Mouse (Mus musculus) lung, embryonic 14.5 days (tissue): ENCODE data around the gene Nrip3. TPM values are rescaled to one million over a fixed set of nuclear protein-coding genes. Genes with fewer than 3 reads are reported as not detected.
A peak's percentile ranks its signal among the peaks of the same experiment; 100 is the strongest.

Source experiments
- ATAC-seq: fragments of 200-750 bp; cut with Nextera tagmentation; 2 replicates; pipeline ENCODE4 v1.8.0; 2017; ENCODE audit warnings: mild to moderate bottlenecking, moderate TSS enrichment, moderate library complexity; ENCODE audit not compliant: insufficient read depth
- DNase-seq: peaks from one replicate; pipeline ENCODE4 v3.0.0-alpha.2; 2015
- H3K27ac ChIP-seq: fragments of 300-500 bp; sonication (generic); 2 replicates; pipeline ENCODE4 v1.5.1; 2014; ENCODE audit warnings: low read depth, mild to moderate bottlenecking, moderate library complexity
- H3K27me3 ChIP-seq: fragments of 300-500 bp; sonication (generic); 2 replicates; pipeline ENCODE4 v1.6.1; 2014; ENCODE audit warnings: low read length, control low read depth; ENCODE audit not compliant: insufficient read depth
- H3K36me3 ChIP-seq: fragments of 300-500 bp; sonication (generic); 2 replicates; pipeline ENCODE4 v1.6.1; 2014; ENCODE audit warnings: control low read depth; ENCODE audit not compliant: insufficient read depth
- H3K4me1 ChIP-seq: fragments of 300-500 bp; sonication (generic); 2 replicates; pipeline ENCODE4 v1.6.1; 2014; ENCODE audit warnings: antibody characterized with exemption, control low read depth; ENCODE audit not compliant: insufficient read depth
- H3K4me2 ChIP-seq: fragments of 300-500 bp; sonication (generic); 2 replicates; pipeline ENCODE4 v1.6.1; 2014; ENCODE audit warnings: mild to moderate bottlenecking
- H3K4me3 ChIP-seq: fragments of 300-500 bp; sonication (generic); 2 replicates; pipeline ENCODE4 v1.5.1; 2014; ENCODE audit warnings: low read depth, low read length
- H3K9ac ChIP-seq: fragments of 300-500 bp; sonication (generic); 2 replicates; pipeline ENCODE4 v1.6.1; 2014
- H3K9me3 ChIP-seq: fragments of 300-500 bp; sonication (generic); 2 replicates; pipeline ENCODE4 v1.6.1; 2016; ENCODE audit warnings: low read depth, low read length, control low read depth
- CTCF ChIP-seq: IDR thresholded peaks from 2 replicates; pipeline ENCODE4 v1.5.1; 2016; ENCODE audit warnings: antibody characterized with exemption, low read depth
- WGBS: fragments of 180-500 bp; shearing (Covaris S2); extraction: QIAGEN DNeasy Blood & Tissue Kit; methylation state at CpG from one replicate; pipeline ENCODE4 v1.1.7; 2014; 5-methylcytosine and 5-hydroxymethylcytosine counted together
- polyA plus RNA-seq: library from polyadenylated mRNA; unstranded; fragments of >200 nt; fragmentation: Nextera tagmentation; extraction: Ambion mirVana; gene quantifications from 2 replicates; pipeline ENCODE4 v1.2.1, GENCODE M21; 2014

Gene Nrip3
- polyA plus RNA-seq, 1 experiment from 2014 or later, result 0.72 TPM

GRCm38 (mm10) chr7:109807616-109808485 is 26.0 kb upstream of the Nrip3 start:
- DNase-seq (no peak), ATAC-seq (no peak)
- Histone ChIP-seq H3K9ac (no peak overlapping the region), H3K4me3 (no peak overlapping the region), H3K36me3 (no peaks in the 10 kb centered on the region), H3K4me1 (no peaks in the 10 kb centered on the region), H3K27ac (no peak overlapping the region), H3K9me3 (no peaks in the 10 kb centered on the region), H3K27me3 (no peaks in the 10 kb centered on the region), H3K4me2 (no peak overlapping the region)
- WGBS, result 76% methylated on average over 8 of the region's 8 CpGs
- no peak for TF ChIP-seq CTCF

GRCm38 (mm10) chr7:109804843-109805242 is 23.0 kb upstream of the Nrip3 start:
- Histone ChIP-seq H3K9ac (no peak overlapping the region), H3K36me3 (no peaks in the 10 kb centered on the region), H3K9me3 (no peaks in the 10 kb centered on the region), H3K4me2 (no peak overlapping the region), H3K27ac (no peak overlapping the region), H3K4me3 (no peak overlapping the region), H3K4me1 (no peaks in the 10 kb centered on the region), H3K27me3 (no peaks in the 10 kb centered on the region)
- peak; percentile 57 for DNase-seq
- 52% methylated on average over 6 of the region's 6 CpGs for WGBS
- peak; percentile 62 for TF ChIP-seq CTCF
- no peak for ATAC-seq

DNA sequence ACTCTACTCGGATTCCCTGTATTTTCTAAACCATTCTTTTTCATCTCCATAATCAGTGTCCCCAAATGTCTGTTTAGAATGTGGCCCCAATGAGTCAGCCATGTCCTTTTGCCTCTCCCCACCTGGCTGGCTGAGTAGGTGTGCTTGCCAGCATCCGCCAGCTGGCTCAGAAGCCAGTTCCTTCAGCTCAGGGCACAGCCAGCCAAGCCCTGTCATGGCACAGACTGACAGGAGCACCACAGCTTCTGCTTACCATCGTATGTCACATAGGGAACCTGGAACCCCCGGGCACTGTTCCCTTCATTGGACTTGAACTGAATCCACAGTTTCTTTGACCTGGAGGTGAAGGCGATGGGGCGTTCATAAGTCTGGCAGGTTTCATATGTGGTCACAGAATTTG is 22.5 kb upstream of the Nrip3 start:
- H3K27me3 ChIP-seq, result no peaks in the 10 kb centered on the region
- no peak for TF ChIP-seq CTCF
- H3K4me2 ChIP-seq, result no peak overlapping the region
- H3K9me3 ChIP-seq, result no peaks in the 10 kb centered on the region
- no peak overlapping the region for H3K4me3 ChIP-seq
- no peak for DNase-seq
- H3K4me1 ChIP-seq, result no peaks in the 10 kb centered on the region
- H3K9ac ChIP-seq, result no peak overlapping the region
- no peaks in the 10 kb centered on the region for H3K36me3 ChIP-seq
- 77% methylated on average over 6 of the region's 6 CpGs for WGBS
- ATAC-seq, result no peak
- H3K27ac ChIP-seq, result no peak overlapping the region

DNA sequence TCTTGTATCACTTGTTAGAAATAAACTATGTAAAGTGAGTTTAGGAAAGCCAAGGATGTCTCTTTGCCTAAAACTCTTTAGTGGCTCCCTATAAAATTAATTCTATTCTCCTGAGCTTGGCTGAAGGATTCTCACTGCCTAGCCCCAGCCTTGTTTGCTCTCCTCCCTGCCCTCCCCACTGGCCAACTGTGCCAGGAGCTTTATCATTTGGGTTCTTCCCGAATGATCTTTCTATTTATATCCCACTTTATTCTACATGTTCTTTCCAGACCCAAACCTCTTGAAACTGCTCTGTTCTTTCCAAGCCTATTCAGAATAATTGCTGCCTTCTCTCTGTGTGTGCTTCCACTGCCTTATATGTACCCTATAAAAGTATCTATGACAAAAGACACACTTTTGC is 21.7 kb upstream of the Nrip3 start:
- ATAC-seq (no peak), DNase-seq (no peak)
- H3K4me3 ChIP-seq, result no peak overlapping the region
- no peak for TF ChIP-seq CTCF
- H3K9ac ChIP-seq, result no peak overlapping the region
- H3K9me3 ChIP-seq, result no peaks in the 10 kb centered on the region
- no peak overlapping the region for H3K27ac ChIP-seq
- H3K36me3 ChIP-seq, result no peaks in the 10 kb centered on the region
- no peaks in the 10 kb centered on the region for H3K4me1 ChIP-seq
- no peaks in the 10 kb centered on the region for H3K27me3 ChIP-seq
- 50% methylated on average over 1 of the region's 1 CpGs for WGBS
- no peak overlapping the region for H3K4me2 ChIP-seq

DNA sequence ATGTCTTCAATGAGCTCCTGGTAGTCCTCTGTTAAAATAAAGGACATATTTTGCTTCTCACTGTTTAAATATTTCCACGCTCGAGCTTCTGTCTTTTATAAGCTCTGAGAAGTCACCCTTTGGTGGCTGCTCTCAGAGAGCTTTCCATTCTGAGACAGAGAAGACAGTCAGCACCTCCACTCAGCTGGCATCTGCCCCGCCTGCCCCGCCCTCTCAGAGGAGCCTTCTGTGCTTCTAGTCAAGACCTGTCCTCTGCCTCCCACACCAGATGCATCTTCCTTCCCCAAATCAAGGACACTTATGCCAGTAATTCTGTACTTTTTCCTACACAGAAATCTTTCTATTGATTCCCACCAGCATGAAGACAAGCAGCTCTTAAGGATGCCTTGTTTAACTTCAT is 18.8 kb upstream of the Nrip3 start:
- H3K9me3 ChIP-seq, result no peaks in the 10 kb centered on the region
- DNase-seq, result no peak
- ATAC-seq, result no peak
- H3K27ac ChIP-seq, result no peak overlapping the region
- no peaks in the 10 kb centered on the region for H3K27me3 ChIP-seq
- 78% methylated on average over 4 of the region's 4 CpGs for WGBS
- no peak overlapping the region for H3K4me3 ChIP-seq
- TF ChIP-seq CTCF, result no peak
- no peak overlapping the region for H3K9ac ChIP-seq
- H3K36me3 ChIP-seq, result no peaks in the 10 kb centered on the region
- H3K4me2 ChIP-seq, result no peak overlapping the region
- H3K4me1 ChIP-seq, result 0 out of 2 replicates have a peak, but pooled peaks cover under 1% of the 10 kb centered on the region

DNA sequence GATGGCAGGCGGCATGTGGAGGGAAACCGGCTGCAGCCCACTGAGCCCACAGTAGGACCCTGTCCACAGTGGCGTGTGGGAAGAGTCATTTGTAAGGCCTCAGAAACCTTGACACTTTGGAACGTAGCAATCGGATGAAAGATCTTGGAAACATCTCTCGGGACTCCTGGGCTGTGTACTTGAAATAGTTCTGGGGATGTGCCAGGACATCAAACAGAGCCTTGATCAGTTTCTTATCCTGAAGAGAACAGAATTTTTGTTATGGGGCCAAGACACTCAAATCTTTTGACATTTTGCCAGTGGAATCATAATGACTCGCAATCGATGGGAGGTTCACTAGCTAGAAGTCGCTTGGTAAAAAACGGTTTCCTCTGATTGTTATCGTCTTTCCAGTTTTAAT is 17.3 kb upstream of the Nrip3 start:
- Histone ChIP-seq H3K27ac (no peak overlapping the region), H3K27me3 (no peaks in the 10 kb centered on the region), H3K4me2 (no peak overlapping the region), H3K36me3 (no peaks in the 10 kb centered on the region), H3K4me3 (no peak overlapping the region), H3K4me1 (0 out of 2 replicates have a peak, but pooled peaks cover 6% of the 10 kb centered on the region), H3K9me3 (no peaks in the 10 kb centered on the region), H3K9ac (no peak overlapping the region)
- no peak for TF ChIP-seq CTCF
- ATAC-seq (peak; percentile 25; the same call in 1 of the 2 replicates), DNase-seq (peak; percentile 76)
- WGBS, result 39% methylated on average over 11 of the region's 11 CpGs

GRCm38 (mm10) chr7:109795564-109795963 is 13.7 kb upstream of the Nrip3 start:
- H3K9ac ChIP-seq, result no peak overlapping the region
- DNase-seq (no peak), ATAC-seq (no peak)
- no peaks in the 10 kb centered on the region for H3K9me3 ChIP-seq
- no peak overlapping the region for H3K4me2 ChIP-seq
- no peaks in the 10 kb centered on the region for H3K27me3 ChIP-seq
- H3K36me3 ChIP-seq, result no peaks in the 10 kb centered on the region
- no peak for TF ChIP-seq CTCF
- WGBS, result 30% methylated on average over 5 of the region's 5 CpGs
- H3K27ac ChIP-seq, result no peak overlapping the region
- H3K4me3 ChIP-seq, result no peak overlapping the region
- 0 out of 2 replicates have a peak, but pooled peaks cover 6% of the 10 kb centered on the region for H3K4me1 ChIP-seq
